Mouse (Mus musculus): Measurements from ENCODE around the gene Fam76b. TPM values are rescaled to one million over a fixed set of nuclear protein-coding genes. Genes with fewer than 3 reads are reported as not detected.

The Fam76b gene
- polyA plus RNA-seq, 1 experiment from 2014 or later = 31.8 TPM

DNA sequence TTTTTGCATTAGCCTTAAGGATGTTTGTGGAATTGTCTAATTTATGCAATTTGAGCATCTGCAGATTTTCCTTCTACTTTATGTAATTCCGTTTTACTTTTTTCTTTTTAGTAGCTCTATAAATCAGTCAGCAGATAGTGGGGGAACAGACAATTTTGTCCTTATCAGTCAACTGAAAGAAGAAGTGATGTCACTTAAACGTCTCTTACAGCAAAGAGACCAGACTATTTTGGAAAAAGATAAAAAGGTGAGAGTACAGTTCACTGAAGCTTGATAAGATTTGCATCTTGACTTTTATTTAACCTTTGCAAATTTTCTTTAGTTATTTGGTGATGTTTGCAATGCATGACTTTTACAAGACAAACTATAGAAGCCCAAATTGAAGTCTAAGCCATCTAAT, 9.2 kb downstream of the Fam76b start:
- Histone ChIP-seq H3K4me3 (ENCODE audit: low read depth, low read length) (no peak overlapping the region), H3K27me3 (ENCODE audit: control insufficient read depth, insufficient read depth, low read length) (no peaks in the 10 kb centered on the region), H3K4me2 (ENCODE audit: low read depth, low read length) (no peak overlapping the region), H3K27ac (replicated peaks; ENCODE audit: low read depth, low read length) (no peak overlapping the region), H3K36me3 (replicated peaks; ENCODE audit: control insufficient read depth, insufficient read depth, low read depth, low read length) (peaks cover 11% of the 10 kb centered on the region), H3K4me1 (ENCODE audit: control insufficient read depth, insufficient read depth, low read length) (no peaks in the 10 kb centered on the region), H3K9me3 (replicated peaks; ENCODE audit: control insufficient read depth, low read length) (no peaks in the 10 kb centered on the region), H3K9ac (replicated peaks; ENCODE audit: low read length) (no peak overlapping the region)
- DNase-seq (ENCODE audit: low spot score) = no peak
- ATAC-seq (replicated peaks; ENCODE audit: insufficient number of reproducible peaks, low FRiP score, low TSS enrichment, low read depth) = no peak
- whole genome bisulfite sequencing = 87% methylated on average over 2 of the region's 2 CpGs

DNA sequence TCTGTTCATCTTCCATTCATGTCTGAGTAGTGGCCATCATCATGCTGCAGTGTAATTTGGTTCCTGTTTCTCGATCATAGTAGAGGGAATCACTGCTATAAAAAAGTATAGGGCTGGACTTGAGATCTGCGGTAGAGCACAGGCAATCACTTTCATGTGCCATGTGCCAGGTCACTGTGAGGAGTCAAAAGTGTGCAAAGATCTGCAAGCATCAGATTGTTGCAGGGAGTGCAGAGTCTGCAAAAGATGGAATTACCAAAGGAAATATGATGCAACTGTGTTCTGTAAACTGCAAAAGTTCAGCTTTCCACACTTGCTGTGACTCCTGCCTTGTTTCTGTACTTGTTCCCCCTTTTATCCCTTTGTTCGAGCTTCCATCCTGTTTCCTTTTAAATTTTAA, 20.1 kb downstream of the Fam76b start:
- 92% methylated on average over 3 of the region's 3 CpGs for WGBS
- ATAC-seq (replicated peaks; ENCODE audit: insufficient number of reproducible peaks, low FRiP score, low TSS enrichment, low read depth) = no peak
- H3K4me1 ChIP-seq (ENCODE audit: control insufficient read depth, insufficient read depth, low read length) = no peaks in the 10 kb centered on the region
- DNase-seq (ENCODE audit: low spot score) = no peak
- no peaks in the 10 kb centered on the region for H3K27me3 ChIP-seq (ENCODE audit: control insufficient read depth, insufficient read depth, low read length)
- no peaks in the 10 kb centered on the region for H3K9me3 ChIP-seq (replicated peaks; ENCODE audit: control insufficient read depth, low read length)
- H3K4me3 ChIP-seq (ENCODE audit: low read depth, low read length) = no peak overlapping the region
- no peak overlapping the region for H3K27ac ChIP-seq (replicated peaks; ENCODE audit: low read depth, low read length)
- H3K36me3 ChIP-seq (replicated peaks; ENCODE audit: control insufficient read depth, insufficient read depth, low read depth, low read length) = no peaks in the 10 kb centered on the region; the same call in 1 of the 2 replicates
- no peak overlapping the region for H3K4me2 ChIP-seq (ENCODE audit: low read depth, low read length)
- no peak overlapping the region for H3K9ac ChIP-seq (replicated peaks; ENCODE audit: low read length)

DNA sequence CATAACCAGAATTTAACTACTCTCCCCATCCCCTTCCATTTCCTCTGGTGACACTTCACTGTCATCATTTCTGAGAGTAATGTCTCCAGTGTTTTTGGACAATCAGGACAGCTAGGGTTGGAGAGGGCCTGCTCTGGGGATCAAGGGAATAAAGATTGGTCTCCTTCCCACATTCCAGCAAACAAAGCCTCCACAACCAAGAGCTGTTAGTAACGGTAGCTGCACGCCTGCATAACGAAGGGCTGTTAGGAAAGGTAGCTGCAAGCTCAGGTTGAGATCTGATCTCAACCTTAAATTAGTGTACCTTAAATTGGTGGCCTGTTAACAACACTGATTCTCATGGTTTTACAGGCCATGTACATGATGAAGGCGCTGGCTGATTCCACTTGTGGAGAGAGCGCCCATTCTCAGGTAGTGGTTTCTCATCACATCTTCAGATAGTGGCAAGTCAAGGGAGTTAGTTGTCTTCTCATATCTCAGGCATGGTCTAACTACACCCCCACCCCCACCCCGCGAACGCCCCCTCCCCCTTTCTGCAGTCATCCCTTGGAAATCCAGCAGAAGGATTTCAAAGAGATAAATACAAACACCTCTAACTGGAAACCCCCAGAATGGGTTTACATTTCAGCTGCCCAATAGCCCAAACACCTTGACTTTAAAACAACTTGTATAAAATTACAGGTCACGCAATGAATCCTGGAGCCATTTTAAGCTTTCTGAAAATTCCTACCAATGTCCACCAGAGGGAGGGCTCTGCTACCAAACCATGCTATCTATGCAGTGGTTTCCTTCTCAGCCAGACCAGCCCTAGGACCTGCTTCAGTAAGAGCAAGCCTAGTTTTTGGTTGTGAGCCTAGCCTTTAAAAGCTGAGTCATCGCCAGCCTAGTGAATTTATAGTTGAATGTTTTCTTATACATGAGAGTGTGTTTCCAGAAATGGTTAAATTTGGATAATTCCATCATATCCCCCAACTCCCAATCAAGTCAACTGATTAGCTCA, 21.3 kb downstream of the Fam76b start:
- Histone ChIP-seq H3K4me1 (ENCODE audit: control insufficient read depth, insufficient read depth, low read length) (no peaks in the 10 kb centered on the region), H3K9ac (replicated peaks; ENCODE audit: low read length) (no peak overlapping the region), H3K4me2 (ENCODE audit: low read depth, low read length) (no peak overlapping the region), H3K27ac (replicated peaks; ENCODE audit: low read depth, low read length) (no peak overlapping the region), H3K27me3 (ENCODE audit: control insufficient read depth, insufficient read depth, low read length) (no peaks in the 10 kb centered on the region), H3K9me3 (replicated peaks; ENCODE audit: control insufficient read depth, low read length) (no peaks in the 10 kb centered on the region), H3K36me3 (replicated peaks; ENCODE audit: control insufficient read depth, insufficient read depth, low read depth, low read length) (no peaks in the 10 kb centered on the region; the same call in 1 of the 2 replicates), H3K4me3 (ENCODE audit: low read depth, low read length) (no peak overlapping the region)
- ATAC-seq (replicated peaks; ENCODE audit: insufficient number of reproducible peaks, low FRiP score, low TSS enrichment, low read depth) (no peak), DNase-seq (ENCODE audit: low spot score) (peak; percentile 77)
- WGBS = 76% methylated on average over 10 of the region's 10 CpGs

DNA sequence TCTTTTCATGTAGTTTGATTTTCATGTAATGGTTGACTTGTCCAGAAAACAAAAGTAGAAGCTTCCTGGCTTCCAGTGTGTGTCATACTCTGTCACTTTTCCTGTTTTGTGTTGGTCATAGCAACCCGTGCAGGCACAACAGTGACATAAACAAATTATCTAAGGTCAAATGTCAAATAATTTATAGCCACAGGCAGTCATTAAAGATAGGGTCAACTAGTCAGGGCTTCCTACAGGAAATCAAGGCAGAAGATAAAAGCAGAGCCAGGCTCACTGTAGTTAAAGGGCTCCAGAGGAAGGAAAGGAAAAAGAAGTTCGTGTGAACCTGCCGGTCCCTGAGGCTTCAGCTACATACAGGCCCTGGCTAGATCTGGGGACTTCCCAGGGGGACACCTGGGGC, 26.4 kb downstream of the Fam76b start:
- no peaks in the 10 kb centered on the region for H3K9me3 ChIP-seq (replicated peaks; ENCODE audit: control insufficient read depth, low read length)
- H3K4me1 ChIP-seq (ENCODE audit: control insufficient read depth, insufficient read depth, low read length) = no peaks in the 10 kb centered on the region
- H3K36me3 ChIP-seq (replicated peaks; ENCODE audit: control insufficient read depth, insufficient read depth, low read depth, low read length) = no peaks in the 10 kb centered on the region
- no peak overlapping the region for H3K4me2 ChIP-seq (ENCODE audit: low read depth, low read length)
- no peak for ATAC-seq (replicated peaks; ENCODE audit: insufficient number of reproducible peaks, low FRiP score, low TSS enrichment, low read depth)
- no peak overlapping the region for H3K4me3 ChIP-seq (ENCODE audit: low read depth, low read length)
- no peaks in the 10 kb centered on the region for H3K27me3 ChIP-seq (ENCODE audit: control insufficient read depth, insufficient read depth, low read length)
- 26% methylated on average over 3 of the region's 3 CpGs for WGBS
- DNase-seq (ENCODE audit: low spot score) = no peak
- no peak overlapping the region for H3K9ac ChIP-seq (replicated peaks; ENCODE audit: low read length)
- H3K27ac ChIP-seq (replicated peaks; ENCODE audit: low read depth, low read length) = no peak overlapping the region

DNA sequence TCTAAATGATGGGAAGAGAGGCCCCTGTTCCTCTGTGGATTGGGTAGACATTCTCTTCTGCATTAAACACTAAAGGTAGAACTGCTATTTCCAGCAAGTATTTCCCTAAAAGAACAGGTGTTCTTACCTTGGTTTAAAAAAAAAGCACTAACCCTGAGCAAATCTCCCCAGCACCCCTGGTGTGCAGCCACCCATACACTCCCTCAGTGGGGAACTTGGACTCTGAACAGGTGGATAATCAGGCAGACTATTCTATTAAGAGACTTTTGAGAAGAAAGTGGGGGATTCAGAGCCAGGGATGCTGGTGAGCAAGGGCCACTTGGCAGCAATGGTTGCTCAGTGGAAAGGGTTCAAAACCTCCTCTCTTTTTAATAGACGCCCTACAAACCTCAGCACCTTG, 28.7 kb downstream of the Fam76b start:
- DNase-seq (ENCODE audit: low spot score) (no peak), ATAC-seq (replicated peaks; ENCODE audit: insufficient number of reproducible peaks, low FRiP score, low TSS enrichment, low read depth) (no peak)
- H3K4me2 ChIP-seq (ENCODE audit: low read depth, low read length) = no peak overlapping the region
- no peaks in the 10 kb centered on the region for H3K9me3 ChIP-seq (replicated peaks; ENCODE audit: control insufficient read depth, low read length)
- WGBS = 65% methylated on average over 1 of the region's 1 CpGs
- H3K4me3 ChIP-seq (ENCODE audit: low read depth, low read length) = no peak overlapping the region
- no peaks in the 10 kb centered on the region for H3K36me3 ChIP-seq (replicated peaks; ENCODE audit: control insufficient read depth, insufficient read depth, low read depth, low read length)
- H3K27ac ChIP-seq (replicated peaks; ENCODE audit: low read depth, low read length) = no peak overlapping the region
- H3K27me3 ChIP-seq (ENCODE audit: control insufficient read depth, insufficient read depth, low read length) = no peaks in the 10 kb centered on the region
- no peaks in the 10 kb centered on the region for H3K4me1 ChIP-seq (ENCODE audit: control insufficient read depth, insufficient read depth, low read length)
- no peak overlapping the region for H3K9ac ChIP-seq (replicated peaks; ENCODE audit: low read length)

DNA sequence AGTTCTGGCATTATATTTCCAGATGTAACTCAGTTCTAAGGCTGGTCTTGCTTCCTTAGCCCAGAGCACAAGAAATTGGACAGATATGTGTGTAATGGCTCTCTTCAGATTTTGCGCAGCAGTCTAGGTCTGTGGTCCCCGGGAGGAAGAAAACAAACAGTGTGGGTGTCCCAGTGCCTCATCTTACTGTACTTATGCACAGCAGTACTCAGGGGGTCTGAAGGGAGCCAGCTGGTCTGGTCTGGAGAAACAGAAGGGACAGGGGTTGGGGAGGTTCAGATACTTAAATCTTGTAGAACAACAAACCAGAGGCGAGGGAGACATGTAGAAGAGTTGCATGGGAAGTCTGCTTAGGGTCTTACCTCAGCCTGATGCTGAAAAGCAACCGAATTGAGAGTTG, 29.3 kb downstream of the Fam76b start:
- Histone ChIP-seq H3K27ac (replicated peaks; ENCODE audit: low read depth, low read length) (no peak overlapping the region), H3K9ac (replicated peaks; ENCODE audit: low read length) (no peak overlapping the region), H3K4me1 (ENCODE audit: control insufficient read depth, insufficient read depth, low read length) (no peaks in the 10 kb centered on the region), H3K9me3 (replicated peaks; ENCODE audit: control insufficient read depth, low read length) (no peaks in the 10 kb centered on the region), H3K4me3 (ENCODE audit: low read depth, low read length) (no peak overlapping the region), H3K4me2 (ENCODE audit: low read depth, low read length) (no peak overlapping the region), H3K27me3 (ENCODE audit: control insufficient read depth, insufficient read depth, low read length) (no peaks in the 10 kb centered on the region), H3K36me3 (replicated peaks; ENCODE audit: control insufficient read depth, insufficient read depth, low read depth, low read length) (no peaks in the 10 kb centered on the region)
- 86% methylated on average over 4 of the region's 4 CpGs for WGBS
- DNase-seq (ENCODE audit: low spot score) (no peak), ATAC-seq (replicated peaks; ENCODE audit: insufficient number of reproducible peaks, low FRiP score, low TSS enrichment, low read depth) (no peak)

DNA sequence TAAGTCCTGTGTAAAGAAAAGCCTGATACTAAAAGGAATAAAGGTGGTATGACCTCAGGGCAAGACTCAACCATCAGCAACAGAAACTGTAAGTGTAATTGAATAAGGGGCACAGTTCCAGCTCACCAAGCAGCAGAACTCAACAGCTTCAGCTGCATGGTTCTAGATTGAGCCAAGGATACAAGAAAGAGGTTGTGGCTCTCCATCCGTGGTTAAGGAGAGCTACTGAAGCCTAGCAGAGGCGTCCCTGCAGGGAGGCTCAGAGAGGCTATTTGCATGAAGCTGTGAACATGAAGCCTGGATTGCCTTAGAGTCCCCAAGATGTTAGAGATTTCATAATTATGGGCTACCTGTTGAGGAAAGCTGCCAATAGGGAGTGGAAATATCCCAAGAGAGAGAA, 40.1 kb downstream of the Fam76b start:
- H3K27me3 ChIP-seq (ENCODE audit: control insufficient read depth, insufficient read depth, low read length) = no peaks in the 10 kb centered on the region
- DNase-seq (ENCODE audit: low spot score) = no peak
- H3K4me1 ChIP-seq (ENCODE audit: control insufficient read depth, insufficient read depth, low read length) = no peaks in the 10 kb centered on the region
- WGBS = 59% methylated on average over 2 of the region's 2 CpGs
- H3K9me3 ChIP-seq (replicated peaks; ENCODE audit: control insufficient read depth, low read length) = no peaks in the 10 kb centered on the region
- H3K36me3 ChIP-seq (replicated peaks; ENCODE audit: control insufficient read depth, insufficient read depth, low read depth, low read length) = no peaks in the 10 kb centered on the region
- no peak overlapping the region for H3K4me2 ChIP-seq (ENCODE audit: low read depth, low read length)
- no peak overlapping the region for H3K27ac ChIP-seq (replicated peaks; ENCODE audit: low read depth, low read length)
- no peak overlapping the region for H3K4me3 ChIP-seq (ENCODE audit: low read depth, low read length)
- no peak overlapping the region for H3K9ac ChIP-seq (replicated peaks; ENCODE audit: low read length)
- ATAC-seq (replicated peaks; ENCODE audit: insufficient number of reproducible peaks, low FRiP score, low TSS enrichment, low read depth) = no peak

DNA sequence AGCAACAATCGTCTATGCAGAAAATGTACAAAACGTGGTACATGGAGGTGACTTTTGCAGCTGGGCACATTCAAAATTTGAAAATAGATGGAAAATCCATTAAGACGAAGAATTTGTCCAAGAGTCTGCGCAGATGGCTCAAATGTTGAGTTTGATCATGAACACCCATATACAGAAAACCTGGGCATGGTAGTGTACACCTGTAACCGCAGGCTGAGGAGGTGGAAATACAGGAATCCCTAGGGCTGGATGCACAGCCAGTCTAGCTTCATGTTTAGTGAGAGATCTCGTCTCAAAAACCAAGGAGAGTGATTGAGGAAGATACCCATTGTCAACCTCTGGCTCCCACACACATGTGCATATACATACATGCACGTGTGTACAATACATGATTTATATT, 44.1 kb downstream of the Fam76b start:
- 88% methylated on average over 7 of the region's 7 CpGs for WGBS
- Histone ChIP-seq H3K9me3 (replicated peaks; ENCODE audit: control insufficient read depth, low read length) (no peaks in the 10 kb centered on the region), H3K36me3 (replicated peaks; ENCODE audit: control insufficient read depth, insufficient read depth, low read depth, low read length) (no peaks in the 10 kb centered on the region), H3K4me1 (ENCODE audit: control insufficient read depth, insufficient read depth, low read length) (no peaks in the 10 kb centered on the region), H3K27ac (replicated peaks; ENCODE audit: low read depth, low read length) (no peak overlapping the region), H3K4me3 (ENCODE audit: low read depth, low read length) (no peak overlapping the region), H3K4me2 (ENCODE audit: low read depth, low read length) (no peak overlapping the region), H3K27me3 (ENCODE audit: control insufficient read depth, insufficient read depth, low read length) (no peaks in the 10 kb centered on the region), H3K9ac (replicated peaks; ENCODE audit: low read length) (no peak overlapping the region)
- DNase-seq (ENCODE audit: low spot score) (no peak), ATAC-seq (replicated peaks; ENCODE audit: insufficient number of reproducible peaks, low FRiP score, low TSS enrichment, low read depth) (no peak)

Measured in embryonic facial prominence, embryonic 11.5 days (tissue).